Mouse (Mus musculus) heart, embryonic 15.5 days (tissue): ENCODE measurements at regions not wholly inside any gene's neighbourhood (a gene's known extent, or its start where the extent isn't known, plus 50 kb on each side); places are given as distances from the start of the nearest gene placed in this dataset.

Experiments used
- ATAC-seq: fragments of 200-750 bp; cut with Nextera tagmentation; replicated peaks from 2 replicates; pipeline ENCODE4 v1.8.0; 2017; ENCODE audit warnings: low read depth, moderate TSS enrichment; ENCODE audit not compliant: insufficient number of reproducible peaks, insufficient read depth, low FRiP score
- H3K27ac ChIP-seq: fragments of 300-500 bp; sonication (generic); 2 replicates; pipeline ENCODE4 v1.5.1; 2015; ENCODE audit warnings: mild to moderate bottlenecking, inconsistent platforms
- H3K27me3 ChIP-seq: fragments of 300-500 bp; sonication (generic); 2 replicates; pipeline ENCODE4 v1.6.1; 2015; ENCODE audit warnings: inconsistent platforms
- H3K36me3 ChIP-seq: fragments of 300-500 bp; sonication (generic); 2 replicates; pipeline ENCODE4 v1.6.1; 2015; ENCODE audit warnings: mild to moderate bottlenecking, inconsistent platforms
- H3K4me1 ChIP-seq: fragments of 300-500 bp; sonication (generic); replicated peaks from 2 replicates; pipeline ENCODE4 v1.6.1; 2015; ENCODE audit warnings: inconsistent platforms
- H3K4me2 ChIP-seq: fragments of 300-500 bp; sonication (generic); 2 replicates; pipeline ENCODE4 v1.6.1; 2015; ENCODE audit warnings: inconsistent platforms, mild to moderate bottlenecking, moderate library complexity
- H3K4me3 ChIP-seq: fragments of 300-500 bp; sonication (generic); 2 replicates; pipeline ENCODE4 v1.5.1; 2015; ENCODE audit warnings: mild to moderate bottlenecking, inconsistent platforms
- H3K9ac ChIP-seq: fragments of 300-500 bp; sonication (generic); 2 replicates; pipeline ENCODE4 v1.6.1; 2015; ENCODE audit warnings: mild to moderate bottlenecking, inconsistent platforms
- H3K9me3 ChIP-seq: fragments of 300-500 bp; sonication (generic); replicated peaks from 2 replicates; pipeline ENCODE4 v1.6.1; 2016; ENCODE audit warnings: inconsistent platforms
- WGBS: fragments of 180-500 bp; shearing (Covaris S2); methylation state at CpG from one replicate; pipeline ENCODE4 v1.1.7; 2015; ENCODE audit warnings: mixed read lengths; 5-methylcytosine and 5-hydroxymethylcytosine counted together

DNA sequence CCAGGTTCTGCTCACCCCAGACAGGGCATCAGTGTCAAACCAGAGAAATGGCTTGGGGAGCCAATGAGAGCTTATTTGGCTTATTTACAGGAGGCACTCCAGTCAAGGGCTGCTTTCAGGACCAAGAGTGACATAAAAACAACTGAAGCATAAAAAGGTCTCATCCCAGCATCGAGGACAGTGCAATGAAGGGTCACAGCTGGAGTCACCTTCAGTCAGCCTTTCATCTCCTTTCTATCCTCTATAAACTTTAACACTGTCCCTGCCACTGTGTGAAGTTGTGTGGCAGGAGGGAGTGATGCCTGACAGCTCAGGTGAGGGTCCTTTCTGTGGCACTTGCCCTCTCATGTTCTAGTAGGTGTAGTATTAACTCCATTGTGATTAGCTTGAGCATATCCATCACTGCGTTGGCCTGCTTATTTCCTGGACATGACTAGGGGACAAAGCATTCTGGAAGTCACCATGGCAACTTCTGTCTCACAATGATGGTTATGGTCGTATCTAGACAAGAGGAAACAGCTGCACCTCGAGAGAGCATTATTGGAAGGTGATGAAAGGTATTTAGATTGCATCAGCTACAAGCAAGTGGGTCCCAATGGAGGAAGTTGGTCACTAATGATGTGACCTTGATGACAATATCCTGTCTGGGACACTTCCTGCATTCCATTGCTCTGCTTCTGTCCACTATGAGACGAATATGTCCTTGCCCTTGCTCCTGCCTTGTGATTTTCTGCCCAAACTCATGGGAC, 87.8 kb upstream of the Enpp6 start:
- H3K9me3 ChIP-seq = no peaks in the 10 kb centered on the region
- 30% methylated on average over 5 of the region's 5 CpGs for WGBS
- no peak overlapping the region for H3K9ac ChIP-seq
- 0 out of 2 replicates have a peak, but pooled peaks cover 5% of the 10 kb centered on the region for H3K4me1 ChIP-seq
- no peak overlapping the region for H3K4me2 ChIP-seq
- H3K27me3 ChIP-seq = no peaks in the 10 kb centered on the region
- H3K27ac ChIP-seq = no peak overlapping the region
- H3K36me3 ChIP-seq = no peaks in the 10 kb centered on the region
- peak; percentile 67 for ATAC-seq
- H3K4me3 ChIP-seq = no peak overlapping the region

DNA sequence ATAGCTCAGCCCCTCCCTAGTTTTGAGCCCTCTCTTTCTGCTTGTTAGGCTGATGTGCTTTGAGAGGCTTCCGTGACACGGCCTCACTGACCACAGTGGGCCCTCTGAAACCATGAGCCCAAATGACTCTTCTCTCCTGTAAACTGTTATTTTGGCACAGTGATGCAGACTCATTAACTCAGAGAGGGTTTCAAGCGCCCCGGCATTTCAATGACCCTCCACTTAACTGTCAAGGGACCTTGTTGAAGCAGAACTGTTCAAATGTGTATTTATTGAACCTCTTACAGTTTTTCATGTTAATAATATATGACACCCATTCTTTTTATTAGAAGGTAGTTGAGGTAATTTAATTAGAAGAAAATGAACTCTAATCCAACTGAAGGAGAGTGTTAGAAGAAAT, 85.9 kb upstream of the Enpp6 start:
- 0 out of 2 replicates have a peak, but pooled peaks cover 5% of the 10 kb centered on the region for H3K4me1 ChIP-seq
- H3K9ac ChIP-seq = no peak overlapping the region
- H3K4me2 ChIP-seq = no peak overlapping the region

DNA sequence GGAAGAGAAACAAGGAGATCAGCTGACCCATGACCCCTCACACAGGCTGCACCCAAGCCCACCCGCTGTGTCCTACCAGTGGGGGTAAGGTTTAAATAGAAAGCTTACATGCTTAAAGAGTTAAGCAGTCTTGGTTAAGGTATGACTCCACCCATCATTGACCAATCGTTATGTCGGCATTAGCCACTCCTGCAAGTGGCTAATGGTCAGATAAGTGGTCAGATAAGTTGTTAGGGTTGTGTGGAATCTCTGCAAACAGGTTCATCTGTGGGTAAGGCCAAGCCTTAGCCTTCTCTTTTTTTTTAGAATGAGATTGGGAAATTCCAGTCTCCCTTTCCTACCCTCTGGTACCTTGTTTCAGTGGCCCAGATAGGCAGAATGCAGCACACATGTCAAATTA, 82.0 kb upstream of the Enpp6 start:
- WGBS = 59% methylated on average over 3 of the region's 3 CpGs
- no peak overlapping the region for H3K4me3 ChIP-seq
- ATAC-seq = no peak

More for the DNA sequence above, 85.9 kb upstream of the Enpp6 start:
- Histone ChIP-seq H3K27ac (no peak overlapping the region), H3K9me3 (no peaks in the 10 kb centered on the region; the same call in 1 of the 2 replicates), H3K27me3 (no peaks in the 10 kb centered on the region), H3K36me3 (no peaks in the 10 kb centered on the region), H3K4me3 (no peak overlapping the region)
- no peak for ATAC-seq
- 86% methylated on average over 4 of the region's 4 CpGs for WGBS

DNA sequence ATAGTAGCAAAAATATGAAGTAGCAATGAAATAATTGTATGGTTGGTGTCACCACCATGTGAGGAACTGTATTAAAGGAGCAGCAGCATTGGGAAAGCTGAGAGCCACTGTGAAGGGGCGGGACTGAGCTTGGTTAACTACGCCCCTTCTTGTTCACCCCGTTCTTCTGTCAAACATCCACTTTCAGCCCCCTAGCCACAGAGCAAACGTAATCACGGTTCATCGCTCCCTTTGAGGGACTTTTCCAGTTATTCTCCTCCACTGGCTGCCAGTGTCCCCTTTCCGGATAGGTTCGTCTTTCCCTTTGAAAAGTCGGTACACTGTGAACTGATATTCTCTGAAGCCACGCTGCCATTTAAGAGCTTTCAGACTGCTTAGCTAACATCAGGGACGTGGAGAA, 79.3 kb upstream of the Enpp6 start:
- no peak overlapping the region for H3K4me2 ChIP-seq
- 64% methylated on average over 11 of the region's 11 CpGs for WGBS

More for the DNA sequence above, 82.0 kb upstream of the Enpp6 start:
- Histone ChIP-seq H3K9ac (no peak overlapping the region), H3K9me3 (no peaks in the 10 kb centered on the region; the same call in 1 of the 2 replicates), H3K36me3 (no peaks in the 10 kb centered on the region), H3K4me2 (no peak overlapping the region), H3K4me1 (peaks cover 3% of the 10 kb centered on the region; the same call in 1 of the 2 replicates), H3K27ac (no peak overlapping the region), H3K27me3 (no peaks in the 10 kb centered on the region)

DNA sequence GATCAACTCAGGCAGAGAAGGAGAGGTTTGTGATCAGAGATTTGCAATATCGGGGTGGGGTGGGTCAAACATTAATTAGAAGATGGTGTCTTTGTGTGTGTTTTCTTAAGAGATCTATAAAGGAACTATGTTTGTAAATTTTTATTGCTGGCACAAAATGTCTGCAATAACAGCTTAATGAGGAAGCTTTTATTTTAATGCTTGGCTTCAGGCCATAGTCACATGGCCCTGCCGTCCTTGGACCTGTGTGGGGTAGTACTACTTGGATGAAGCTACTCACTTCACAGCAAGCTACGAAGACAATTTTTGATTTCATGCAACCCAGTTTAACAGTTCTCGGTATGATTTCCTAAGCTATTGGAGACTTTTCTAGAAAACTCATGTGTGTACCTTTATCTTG, 78.5 kb upstream of the Enpp6 start:
- Histone ChIP-seq H3K36me3 (no peaks in the 10 kb centered on the region), H3K9ac (no peak overlapping the region), H3K9me3 (no peaks in the 10 kb centered on the region; the same call in 1 of the 2 replicates), H3K4me1 (peaks cover 3% of the 10 kb centered on the region; the same call in 1 of the 2 replicates), H3K27me3 (no peaks in the 10 kb centered on the region), H3K4me3 (no peak overlapping the region), H3K4me2 (no peak overlapping the region), H3K27ac (no peak overlapping the region)
- no peak for ATAC-seq
- WGBS = 78% methylated on average over 4 of the region's 4 CpGs

More for the DNA sequence above, 79.3 kb upstream of the Enpp6 start:
- Histone ChIP-seq H3K27ac (no peak overlapping the region), H3K36me3 (no peaks in the 10 kb centered on the region), H3K4me1 (peaks cover 3% of the 10 kb centered on the region; the same call in 1 of the 2 replicates), H3K9ac (no peak overlapping the region), H3K27me3 (no peaks in the 10 kb centered on the region), H3K4me3 (no peak overlapping the region), H3K9me3 (no peaks in the 10 kb centered on the region; the same call in 1 of the 2 replicates)
- ATAC-seq = no peak

DNA sequence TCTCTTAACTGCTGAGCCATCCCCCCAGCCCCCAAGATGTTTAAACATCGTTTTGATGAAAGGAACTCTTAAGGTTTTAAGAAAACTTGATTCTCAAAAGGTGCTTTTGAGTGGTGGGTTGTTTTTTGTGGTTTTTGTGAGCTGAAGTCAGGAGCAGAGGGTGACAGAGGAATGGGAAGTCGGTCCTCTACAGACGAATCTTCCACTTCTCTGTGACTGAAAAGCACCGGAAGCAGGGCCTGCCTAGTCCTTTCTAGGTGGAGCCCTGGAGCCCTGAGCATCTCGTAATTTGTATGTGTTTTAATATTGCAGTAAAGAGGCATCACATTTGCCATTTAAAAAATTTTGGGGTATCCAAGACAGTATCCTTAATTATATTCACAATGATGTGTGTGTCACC, 72.7 kb upstream of the Enpp6 start:
- Histone ChIP-seq H3K9me3 (no peaks in the 10 kb centered on the region), H3K27ac (no peak overlapping the region), H3K4me2 (no peak overlapping the region), H3K27me3 (no peaks in the 10 kb centered on the region), H3K4me3 (no peak overlapping the region), H3K4me1 (no peaks in the 10 kb centered on the region), H3K36me3 (no peaks in the 10 kb centered on the region), H3K9ac (no peak overlapping the region)
- ATAC-seq = no peak
- 41% methylated on average over 5 of the region's 5 CpGs for WGBS

DNA sequence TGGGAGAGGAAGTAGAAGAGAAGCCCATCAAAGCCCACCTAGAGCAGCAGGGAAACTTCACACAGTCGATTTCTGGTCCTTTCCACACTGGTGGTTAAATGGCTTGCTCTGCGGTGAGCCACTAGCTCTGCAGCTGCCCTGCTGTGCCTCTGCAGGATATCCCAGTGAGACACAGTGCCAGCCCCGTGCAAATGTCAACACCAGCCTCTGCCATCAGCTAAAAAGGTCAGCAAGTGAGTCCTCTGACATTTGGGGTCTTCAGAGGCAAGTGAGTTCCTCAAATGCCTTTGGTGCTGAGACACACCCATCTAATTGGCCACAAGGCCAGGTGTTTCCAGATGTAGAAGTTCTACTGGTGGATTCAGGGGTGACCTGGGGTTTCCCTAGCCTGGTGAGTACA, 66.6 kb upstream of the Enpp6 start:
- Histone ChIP-seq H3K27ac (no peak overlapping the region), H3K4me3 (no peak overlapping the region), H3K9me3 (no peaks in the 10 kb centered on the region), H3K27me3 (no peaks in the 10 kb centered on the region), H3K9ac (no peak overlapping the region), H3K4me2 (no peak overlapping the region), H3K36me3 (no peaks in the 10 kb centered on the region), H3K4me1 (no peaks in the 10 kb centered on the region)
- 16% methylated on average over 3 of the region's 3 CpGs for WGBS
- ATAC-seq = no peak

GRCm38 (mm10) chr8:46921075-46921474, 65.6 kb upstream of the Enpp6 start:
- Histone ChIP-seq H3K27ac (no peak overlapping the region), H3K4me3 (no peak overlapping the region), H3K4me2 (no peak overlapping the region), H3K4me1 (no peaks in the 10 kb centered on the region), H3K9ac (no peak overlapping the region), H3K27me3 (no peaks in the 10 kb centered on the region), H3K9me3 (no peaks in the 10 kb centered on the region), H3K36me3 (no peaks in the 10 kb centered on the region)
- ATAC-seq = no peak
- 79% methylated on average over 11 of the region's 11 CpGs for WGBS

DNA sequence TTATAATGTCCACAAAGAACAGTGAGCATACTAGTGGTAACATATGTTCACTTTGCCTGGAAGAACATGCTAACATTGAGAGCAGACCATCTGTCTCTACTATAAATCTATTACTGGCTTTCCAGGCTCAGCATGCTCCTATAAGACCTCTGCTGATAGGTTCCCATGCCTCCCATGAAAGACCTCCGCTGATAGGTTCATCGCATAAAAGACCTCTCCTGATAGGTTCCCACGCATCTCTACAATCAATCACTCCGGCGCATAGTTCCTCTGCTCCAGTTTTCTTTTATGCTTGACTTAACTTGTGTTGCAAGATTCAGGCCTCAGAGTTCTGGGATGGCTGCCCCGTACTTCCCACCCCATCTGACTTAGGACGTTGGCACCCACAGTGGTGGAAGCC, 65.1 kb upstream of the Enpp6 start:
- no peak for ATAC-seq
- Histone ChIP-seq H3K4me1 (no peaks in the 10 kb centered on the region), H3K9ac (no peak overlapping the region), H3K4me3 (no peak overlapping the region), H3K4me2 (no peak overlapping the region), H3K27me3 (no peaks in the 10 kb centered on the region), H3K9me3 (no peaks in the 10 kb centered on the region), H3K27ac (no peak overlapping the region), H3K36me3 (no peaks in the 10 kb centered on the region)
- WGBS = 91% methylated on average over 7 of the region's 7 CpGs

- Histone ChIP-seq H3K27ac (no peak overlapping the region), H3K4me1 (0 out of 2 replicates have a peak, but pooled peaks cover 3% of the 10 kb centered on the region), H3K4me2 (no peak overlapping the region), H3K9ac (no peak overlapping the region), H3K4me3 (no peak overlapping the region), H3K36me3 (no peaks in the 10 kb centered on the region), H3K9me3 (no peaks in the 10 kb centered on the region), H3K27me3 (no peaks in the 10 kb centered on the region)
- WGBS = 60% methylated on average over 13 of the region's 13 CpGs
- no peak for ATAC-seq
Measured at GRCm38 (mm10) chr8:46924787-46925548, 61.7 kb upstream of the Enpp6 start.

DNA sequence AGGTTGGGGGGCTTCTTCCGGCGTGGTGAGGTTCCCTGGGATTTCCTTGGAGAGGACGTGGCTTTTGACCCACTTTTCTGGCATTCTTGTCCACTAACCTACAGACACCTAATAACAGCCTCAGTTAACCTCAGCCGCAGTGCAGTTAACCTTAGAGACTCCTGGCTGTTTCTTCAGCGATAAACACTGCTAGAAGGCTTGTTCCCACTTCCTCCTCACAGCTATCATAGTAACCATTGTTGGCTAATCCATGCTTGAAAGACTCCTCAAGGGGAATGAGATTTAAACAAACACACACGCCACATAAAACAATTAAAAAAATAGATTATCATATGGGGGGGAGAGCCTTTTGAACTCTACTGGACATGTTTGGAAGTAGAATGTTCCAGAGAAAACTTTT, 58.0 kb upstream of the Enpp6 start:
- no peak for ATAC-seq

More for the DNA sequence above, 58.0 kb upstream of the Enpp6 start:
- Histone ChIP-seq H3K4me3 (no peak overlapping the region), H3K27ac (no peak overlapping the region), H3K4me1 (0 out of 2 replicates have a peak, but pooled peaks cover 3% of the 10 kb centered on the region), H3K27me3 (no peaks in the 10 kb centered on the region), H3K9ac (no peak overlapping the region), H3K4me2 (no peak overlapping the region), H3K9me3 (no peaks in the 10 kb centered on the region), H3K36me3 (no peaks in the 10 kb centered on the region)
- 65% methylated on average over 6 of the region's 6 CpGs for WGBS
